26 mouse cellular contexts compared by ENCODE assay signal in the genomic region with DNA sequence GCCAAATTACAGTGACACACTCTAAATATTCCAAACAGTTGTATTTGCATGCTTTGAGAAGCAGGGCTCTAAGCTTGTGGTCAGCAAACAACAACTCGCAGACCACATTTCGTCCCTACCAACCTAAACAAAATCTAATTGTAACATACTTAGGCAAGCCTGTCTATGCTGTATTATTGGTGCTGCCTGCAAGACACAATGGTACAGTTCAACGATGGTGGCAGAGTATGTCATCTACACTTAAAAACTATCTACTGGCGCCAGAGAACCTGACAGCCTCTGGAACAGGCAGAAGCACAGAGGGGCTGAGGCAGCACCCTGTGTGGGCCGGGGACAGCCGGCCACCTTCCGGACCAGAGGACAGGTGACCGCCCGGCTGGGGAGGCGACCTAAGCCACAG.
DNase-seq lines count a peak whose midpoint lies in the region; ATAC-seq lines count a peak whose summit lies in the region.
"Had no signal": no experiment of that assay in that cellular context is flagged by ENCODE, and none has a peak within 500 bp of the region (broad histone marks: within the 10 kb centered on the region; RNA-seq: fewer than 3 reads in every experiment).

No protein-coding gene starts in this region.

- no peak overlapping the region for H3K9ac ChIP-seq in limb, embryonic 11.5 days (ENCODE audit: low read length)
- H3K9ac ChIP-seq: embryonic facial prominence, embryonic 12.5 days; forebrain, embryonic 13.5 days; forebrain, embryonic 15.5 days; forebrain, postnatal 0 days had no signal

- no peak overlapping the region for H3K4me2 ChIP-seq in limb, embryonic 11.5 days (ENCODE audit: low read depth, severe bottlenecking)
- H3K4me2 ChIP-seq: embryonic facial prominence, embryonic 12.5 days; forebrain, embryonic 13.5 days; forebrain, embryonic 15.5 days had no signal

- H3K9me3 ChIP-seq in limb, embryonic 11.5 days (ENCODE audit: control insufficient read depth, low read length): no peaks in the 10 kb centered on the region
- no peaks in the 10 kb centered on the region for H3K9me3 ChIP-seq in limb, embryonic 10.5 days (replicated peaks)
- H3K9me3 ChIP-seq: embryonic facial prominence, embryonic 10.5 days; embryonic facial prominence, embryonic 12.5 days; forebrain, embryonic 13.5 days; forebrain, embryonic 15.5 days had no signal

- no peaks in the 10 kb centered on the region for H3K4me1 ChIP-seq in limb, embryonic 11.5 days (ENCODE audit: control insufficient read depth, insufficient read depth, low read length)
- H3K4me1 ChIP-seq in limb, embryonic 10.5 days: no peaks in the 10 kb centered on the region
- H3K4me1 ChIP-seq: embryonic facial prominence, embryonic 10.5 days; embryonic facial prominence, embryonic 12.5 days; forebrain, embryonic 13.5 days; forebrain, embryonic 15.5 days had no signal

- no peak for ATAC-seq in limb, embryonic 11.5 days (ENCODE audit: insufficient number of reproducible peaks, low FRiP score, low TSS enrichment, low read depth)
- ATAC-seq: CD4-positive, CD25-positive, alpha-beta regulatory T cell, adult 4 months; forebrain, embryonic 13.5 days; forebrain, embryonic 15.5 days; forebrain, postnatal 0 days; Patski had no signal

- 97% methylated on average over 7 of the region's 10 CpGs for WGBS in limb, embryonic 11.5 days
- WGBS in limb, embryonic 10.5 days: 96% methylated on average over 10 of the region's 10 CpGs

- peak; percentile 8 for DNase-seq in limb, embryonic 11.5 days (ENCODE audit: low spot score)
- no peak for DNase-seq in limb, embryonic 10.5 days (ENCODE audit: low spot score)
- DNase-seq in ES-CJ7 (ENCODE audit: low read depth, low spot score): peak; percentile 37
- DNase-seq in R1 (ENCODE audit: low read depth, low spot score): peak; percentile 56
- DNase-seq in ZHBTc4 (ENCODE audit: low read depth, low spot score): peak; percentile 51
- no peak for DNase-seq in frontal cortex, postnatal 14 days (ENCODE audit: low spot score in 2 of 2)
- no peak for DNase-seq in kidney, postnatal 25 days
- no peak for DNase-seq in adrenal gland, postnatal 4 days (ENCODE audit: low spot score in 2 of 2)
- DNase-seq: adrenal gland, adult 2 months; adrenal gland, postnatal 10 days; adrenal gland, postnatal 25 days; B cell, adult 2 months; cerebellum, adult 11-12 months; cerebellum, adult 2 months; cerebellum, adult 9-10 months; cerebellum, postnatal 10 days; cerebellum, postnatal 25 days; forebrain, postnatal 0 days had no signal

- no peak overlapping the region for H3K4me3 ChIP-seq in limb, embryonic 11.5 days (ENCODE audit: low read depth, low read length)
- H3K4me3 ChIP-seq in limb, embryonic 10.5 days: no peak overlapping the region
- H3K4me3 ChIP-seq: embryonic facial prominence, embryonic 10.5 days; embryonic facial prominence, embryonic 12.5 days; forebrain, embryonic 13.5 days; forebrain, embryonic 15.5 days had no signal

- no peaks in the 10 kb centered on the region for H3K27me3 ChIP-seq in limb, embryonic 11.5 days (ENCODE audit: control insufficient read depth, insufficient read depth, low read length)
- no peaks in the 10 kb centered on the region for H3K27me3 ChIP-seq in limb, embryonic 10.5 days (ENCODE audit: low read depth, poor library complexity, severe bottlenecking)
- H3K27me3 ChIP-seq: CH12.LX; embryonic facial prominence, embryonic 12.5 days; forebrain, embryonic 13.5 days; forebrain, embryonic 15.5 days; Patski had no signal

- H3K27ac ChIP-seq in limb, embryonic 11.5 days (replicated peaks; ENCODE audit: low read depth, low read length): no peak overlapping the region
- no peak overlapping the region for H3K27ac ChIP-seq in limb, embryonic 10.5 days
- H3K27ac ChIP-seq: embryonic facial prominence, embryonic 10.5 days; embryonic facial prominence, embryonic 12.5 days; forebrain, embryonic 13.5 days; forebrain, embryonic 15.5 days had no signal

- no peaks in the 10 kb centered on the region for H3K36me3 ChIP-seq in limb, embryonic 11.5 days (ENCODE audit: control insufficient read depth, insufficient read depth, low read length)
- H3K36me3 ChIP-seq in limb, embryonic 10.5 days: no peaks in the 10 kb centered on the region
- H3K36me3 ChIP-seq: embryonic facial prominence, embryonic 10.5 days; embryonic facial prominence, embryonic 12.5 days; forebrain, embryonic 15.5 days; G1E had no signal

Comparison
In these comparisons a context has a peak if more than half of its experiments do, and no peak if none do; other contexts are left out.
1. DNase-seq: peak in limb, embryonic 11.5 days (single experiment), ES-CJ7 (single experiment), R1 (single experiment) and ZHBTc4 (single experiment); none in limb, embryonic 10.5 days (single experiment), frontal cortex, postnatal 14 days (0 of 2), kidney, postnatal 25 days (0 of 2) and adrenal gland, postnatal 4 days (0 of 2).